Mouse (Mus musculus) thymus, postnatal 4 days (tissue): Measurements from ENCODE around the gene Shisal2b.

Source experiments
- DNase-seq: peaks from one replicate; pipeline ENCODE4 v3.0.0; 2021

Shisal2b gene

GRCm38 (mm10) chr13:104816635-104817571 is 46.8 kb downstream of the Shisal2b start, which contains the start of gene Cwc27:
Cwc27 (minus strand) TSS chr13:104817142.
- peak; percentile 84 for DNase-seq

- no peak for DNase-seq
Measured at GRCm38 (mm10) chr13:104816270-104816634, 47.4 kb downstream of the Shisal2b start.

- no peak for DNase-seq
Measured at GRCm38 (mm10) chr13:104805681-104806080, 58.0 kb downstream of the Shisal2b start.

- DNase-seq, result no peak
Measured at GRCm38 (mm10) chr13:104799566-104800182, 64.0 kb downstream of the Shisal2b start.

- DNase-seq, result no peak
Measured at GRCm38 (mm10) chr13:104799067-104799466, 64.6 kb downstream of the Shisal2b start.
